Mouse (Mus musculus) embryonic facial prominence, embryonic 10.5 days (tissue): Measurements from ENCODE around the gene Whamm. TPM values are rescaled to one million over a fixed set of nuclear protein-coding genes. Genes with fewer than 3 reads are reported as not detected.
A peak's percentile ranks its signal among the peaks of the same experiment; 100 is the strongest.

Source experiments
- DNase-seq: peaks from one replicate; pipeline ENCODE4 v3.0.0-alpha.2; 2017; ENCODE audit warnings: low spot score
- H3K27ac ChIP-seq: fragments of 300-500 bp; sonication (generic); replicated peaks from 2 replicates; pipeline ENCODE4 v1.5.1; 2016; ENCODE audit warnings: mild to moderate bottlenecking
- H3K27me3 ChIP-seq: fragments of 300-500 bp; sonication (generic); replicated peaks from 2 replicates; pipeline ENCODE4 v1.6.1; 2016; ENCODE audit warnings: low read depth, mild to moderate bottlenecking; ENCODE audit not compliant: poor library complexity, severe bottlenecking
- H3K36me3 ChIP-seq: fragments of 300-500 bp; sonication (generic); replicated peaks from 2 replicates; pipeline ENCODE4 v1.6.1; 2016; ENCODE audit warnings: mild to moderate bottlenecking, moderate library complexity
- H3K4me1 ChIP-seq: fragments of 300-500 bp; sonication (generic); 2 replicates; pipeline ENCODE4 v1.6.1; 2016
- H3K4me3 ChIP-seq: fragments of 300-500 bp; sonication (generic); 2 replicates; pipeline ENCODE4 v1.5.1; 2016; ENCODE audit warnings: mild to moderate bottlenecking, moderate library complexity
- H3K9me3 ChIP-seq: fragments of 300-500 bp; sonication (generic); 2 replicates; pipeline ENCODE4 v1.6.1; 2016; ENCODE audit warnings: mild to moderate bottlenecking
- WGBS: fragments of 180-500 bp; shearing (Covaris S2); methylation state at CpG from one replicate; pipeline ENCODE4 v1.1.7; 2016; 5-methylcytosine and 5-hydroxymethylcytosine counted together
- polyA plus RNA-seq: library from polyadenylated mRNA; unstranded; fragments of >200 nt; fragmentation: Nextera tagmentation; extraction: Ambion mirVana; gene quantifications from 2 replicates; pipeline ENCODE4 v1.2.1, GENCODE M21; 2016

The Whamm gene
- polyA plus RNA-seq, 1 experiment from 2014 or later: 3.4 TPM

GRCm38 (mm10) chr7:81579312-81579711 is 8.2 kb downstream of the Whamm start:
- H3K36me3 ChIP-seq: peaks cover 14% of the 10 kb centered on the region
- no peak for DNase-seq
- H3K27me3 ChIP-seq: no peaks in the 10 kb centered on the region
- H3K9me3 ChIP-seq: no peaks in the 10 kb centered on the region
- WGBS: 97% methylated on average over 5 of the region's 5 CpGs
- H3K4me1 ChIP-seq: no peaks in the 10 kb centered on the region
- H3K4me3 ChIP-seq: no peak overlapping the region
- H3K27ac ChIP-seq: no peak overlapping the region

- WGBS: 68% methylated on average over 3 of the region's 3 CpGs
- Histone ChIP-seq H3K27me3 (no peaks in the 10 kb centered on the region), H3K27ac (no peak overlapping the region), H3K9me3 (no peaks in the 10 kb centered on the region), H3K36me3 (peaks cover 30% of the 10 kb centered on the region), H3K4me1 (no peaks in the 10 kb centered on the region), H3K4me3 (no peak overlapping the region)
- peak; percentile 1 for DNase-seq
Observed at GRCm38 (mm10) chr7:81583512-81583911, 12.4 kb downstream of the Whamm start.

GRCm38 (mm10) chr7:81585326-81585725 is 14.3 kb downstream of the Whamm start:
- Histone ChIP-seq H3K4me3 (no peak overlapping the region), H3K9me3 (no peaks in the 10 kb centered on the region), H3K27me3 (no peaks in the 10 kb centered on the region), H3K27ac (no peak overlapping the region), H3K36me3 (peaks cover 29% of the 10 kb centered on the region), H3K4me1 (no peaks in the 10 kb centered on the region)
- DNase-seq: peak; percentile 2
- WGBS: 91% methylated on average over 7 of the region's 7 CpGs

GRCm38 (mm10) chr7:81587238-81587637 is 16.2 kb downstream of the Whamm start:
- no peak for DNase-seq
- Histone ChIP-seq H3K4me1 (no peaks in the 10 kb centered on the region), H3K9me3 (no peaks in the 10 kb centered on the region), H3K27me3 (no peaks in the 10 kb centered on the region), H3K27ac (no peak overlapping the region), H3K4me3 (no peak overlapping the region), H3K36me3 (peaks cover 45% of the 10 kb centered on the region)
- 84% methylated on average over 4 of the region's 4 CpGs for WGBS

- no peaks in the 10 kb centered on the region for H3K9me3 ChIP-seq
- WGBS: 85% methylated on average over 9 of the region's 9 CpGs
- H3K36me3 ChIP-seq: peaks cover 66% of the 10 kb centered on the region
- no peaks in the 10 kb centered on the region for H3K27me3 ChIP-seq
- no peaks in the 10 kb centered on the region for H3K4me1 ChIP-seq
- no peak overlapping the region for H3K4me3 ChIP-seq
- no peak for DNase-seq
- H3K27ac ChIP-seq: no peak overlapping the region
Observed at GRCm38 (mm10) chr7:81592686-81593085, 21.6 kb downstream of the Whamm start.

- peaks cover 71% of the 10 kb centered on the region for H3K36me3 ChIP-seq
- no peaks in the 10 kb centered on the region for H3K4me1 ChIP-seq
- H3K9me3 ChIP-seq: no peaks in the 10 kb centered on the region
- no peaks in the 10 kb centered on the region for H3K27me3 ChIP-seq
- WGBS: 94% methylated on average over 8 of the region's 8 CpGs
- no peak overlapping the region for H3K4me3 ChIP-seq
- DNase-seq: no peak
- no peak overlapping the region for H3K27ac ChIP-seq
Observed at GRCm38 (mm10) chr7:81593387-81593786, 22.3 kb downstream of the Whamm start.

- no peak overlapping the region for H3K27ac ChIP-seq
- no peaks in the 10 kb centered on the region for H3K27me3 ChIP-seq
- H3K9me3 ChIP-seq: no peaks in the 10 kb centered on the region
- H3K4me1 ChIP-seq: peaks cover 9% of the 10 kb centered on the region
- no peak overlapping the region for H3K4me3 ChIP-seq
- DNase-seq: no peak
- 87% methylated on average over 5 of the region's 5 CpGs for WGBS
- peaks cover 71% of the 10 kb centered on the region for H3K36me3 ChIP-seq
Observed at GRCm38 (mm10) chr7:81595056-81595455, 24.0 kb downstream of the Whamm start.

GRCm38 (mm10) chr7:81596086-81596485 is 25.0 kb downstream of the Whamm start:
- peaks cover 66% of the 10 kb centered on the region for H3K36me3 ChIP-seq
- WGBS: 90% methylated on average over 6 of the region's 6 CpGs
- H3K9me3 ChIP-seq: no peaks in the 10 kb centered on the region
- no peak overlapping the region for H3K4me3 ChIP-seq
- H3K27ac ChIP-seq: no peak overlapping the region
- H3K27me3 ChIP-seq: no peaks in the 10 kb centered on the region
- no peak for DNase-seq
- peaks cover 13% of the 10 kb centered on the region for H3K4me1 ChIP-seq

- no peak for DNase-seq
Observed at GRCm38 (mm10) chr7:81597660-81598059, 26.6 kb downstream of the Whamm start.

GRCm38 (mm10) chr7:81599379-81600280 is 28.6 kb downstream of the Whamm start:
- Histone ChIP-seq H3K36me3 (peaks cover 36% of the 10 kb centered on the region), H3K9me3 (no peaks in the 10 kb centered on the region), H3K4me3 (no peak overlapping the region), H3K27me3 (no peaks in the 10 kb centered on the region), H3K4me1 (peaks cover 13% of the 10 kb centered on the region), H3K27ac (no peak overlapping the region; the same call in 1 of the 2 replicates)
- 69% methylated on average over 8 of the region's 8 CpGs for WGBS
- DNase-seq: no peak

More at GRCm38 (mm10) chr7:81597660-81598059, 26.6 kb downstream of the Whamm start:
- WGBS: 93% methylated on average over 1 of the region's 1 CpGs
- H3K9me3 ChIP-seq: no peaks in the 10 kb centered on the region
- H3K36me3 ChIP-seq: peaks cover 51% of the 10 kb centered on the region
- peaks cover 13% of the 10 kb centered on the region for H3K4me1 ChIP-seq
- no peak overlapping the region for H3K27ac ChIP-seq
- no peak overlapping the region for H3K4me3 ChIP-seq
- H3K27me3 ChIP-seq: no peaks in the 10 kb centered on the region

- Histone ChIP-seq H3K27ac (no peak overlapping the region), H3K9me3 (no peaks in the 10 kb centered on the region), H3K4me1 (peaks cover 5% of the 10 kb centered on the region), H3K27me3 (no peaks in the 10 kb centered on the region), H3K4me3 (no peak overlapping the region), H3K36me3 (no peaks in the 10 kb centered on the region)
- 84% methylated on average over 5 of the region's 5 CpGs for WGBS
- no peak for DNase-seq
Observed at GRCm38 (mm10) chr7:81604991-81605390, 33.9 kb downstream of the Whamm start.

- WGBS: 71% methylated on average over 4 of the region's 4 CpGs
- DNase-seq: no peak
Observed at GRCm38 (mm10) chr7:81605489-81605888, 34.4 kb downstream of the Whamm start.

GRCm38 (mm10) chr7:81606452-81606851 is 35.4 kb downstream of the Whamm start:
- no peak for DNase-seq

More at GRCm38 (mm10) chr7:81605489-81605888, 34.4 kb downstream of the Whamm start:
- Histone ChIP-seq H3K27me3 (no peaks in the 10 kb centered on the region), H3K4me1 (no peaks in the 10 kb centered on the region), H3K36me3 (no peaks in the 10 kb centered on the region), H3K4me3 (no peak overlapping the region), H3K27ac (no peak overlapping the region), H3K9me3 (no peaks in the 10 kb centered on the region)

More at GRCm38 (mm10) chr7:81606452-81606851, 35.4 kb downstream of the Whamm start:
- H3K4me3 ChIP-seq: no peak overlapping the region
- H3K4me1 ChIP-seq: no peaks in the 10 kb centered on the region
- no peaks in the 10 kb centered on the region for H3K36me3 ChIP-seq
- no peaks in the 10 kb centered on the region for H3K9me3 ChIP-seq
- WGBS: 66% methylated on average over 5 of the region's 5 CpGs
- no peaks in the 10 kb centered on the region for H3K27me3 ChIP-seq
- H3K27ac ChIP-seq: no peak overlapping the region
